Mouse (Mus musculus): ENCODE data around the gene Ccdc106. TPM values are rescaled to one million over a fixed set of nuclear protein-coding genes. Genes with fewer than 3 reads are reported as not detected.

Ccdc106 gene
- not detected in 4 replicates for total RNA-seq (2023; ENCODE audit: inconsistent age)

DNA sequence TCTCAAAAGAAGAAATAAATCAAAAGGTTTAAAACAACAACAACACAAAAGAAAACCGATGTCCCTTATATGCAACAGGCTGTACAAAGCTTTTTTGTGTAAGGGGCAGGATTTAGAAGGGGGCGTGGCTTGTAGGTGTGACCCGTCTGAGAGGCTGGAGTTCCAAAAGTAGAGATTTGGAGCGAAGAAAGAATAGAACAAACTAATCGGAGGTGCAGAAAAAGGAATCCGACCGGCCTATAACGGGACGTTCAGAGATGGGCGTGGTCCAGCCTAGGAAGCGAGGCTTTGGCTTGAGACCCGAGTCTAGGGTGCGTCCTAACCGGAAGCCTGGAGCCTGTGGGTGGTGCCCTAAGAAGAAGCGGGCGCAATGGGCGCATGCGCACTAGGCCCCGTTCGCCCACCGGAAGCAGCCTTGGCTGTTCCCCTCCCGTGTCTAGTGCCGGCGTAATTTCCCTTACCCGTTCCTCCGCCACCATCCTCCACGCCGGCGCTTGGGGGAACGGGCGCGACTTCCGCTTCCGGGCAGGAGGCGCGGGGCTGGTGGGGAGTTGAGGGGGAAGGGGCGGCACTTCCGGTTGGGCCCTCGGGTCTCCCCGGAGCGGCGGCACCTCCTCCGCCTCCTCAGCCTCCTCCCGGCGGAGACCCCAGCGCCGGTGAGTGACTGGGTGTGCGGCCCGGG is at the start of gene Ccdc106, which contains the start of gene Zfp865:
Gene Ccdc106 (plus strand): TSS at position 554 of the 682 bp plus-strand sequence.
Gene Zfp865 (plus strand): TSS at position 377 of the 682 bp plus-strand sequence.

GRCm38 (mm10) chr7:4971068-4971467 is 49.3 kb upstream of the Ccdc106 start, which contains the start of gene Sbk3:
TSS of gene Sbk3 (minus strand) at chr7:4971168.

GRCm38 (mm10) chr7:4996003-4996895 is 24.1 kb upstream of the Ccdc106 start, which contains the start of gene Zfp579:
TSS of gene Zfp579 (minus strand) at chr7:4996158.

GRCm38 (mm10) chr7:5014251-5015117 is 5.9 kb upstream of the Ccdc106 start, which contains the start of the genes Zfp524 and Fiz1:
TSS of gene Zfp524 (plus strand) at chr7:5014415.
TSS of gene Fiz1 (minus strand) at chr7:5014697.

GRCm38 (mm10) chr7:5015118-5016001 is 5.0 kb upstream of the Ccdc106 start, which contains the start of gene Gm44973:
TSS of gene Gm44973 (plus strand) at chr7:5015496.

DNA sequence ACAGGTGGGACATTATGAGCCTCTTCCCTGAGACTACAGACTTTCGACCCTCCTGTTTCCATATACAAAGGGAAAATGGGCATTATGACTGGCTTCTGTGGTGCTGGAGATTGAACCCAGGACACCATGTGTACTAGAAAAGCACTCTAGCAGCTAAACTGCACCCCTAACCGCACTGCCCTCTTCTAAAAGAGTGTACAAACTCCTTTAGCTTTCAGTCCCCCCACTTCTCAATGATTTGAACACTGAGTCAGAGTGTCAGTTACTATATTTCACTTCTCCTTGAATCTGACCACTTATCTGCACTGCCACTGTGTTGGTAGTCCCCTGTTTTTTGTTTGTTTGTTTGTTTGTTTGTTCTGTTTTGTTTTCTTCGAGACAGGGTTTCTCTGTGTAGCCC is 13.5 kb downstream of the Ccdc106 start, which contains the start of gene 4632433K11Rik:
Gene 4632433K11Rik (plus strand): TSS at position 301 of the 400 bp plus-strand sequence.

DNA sequence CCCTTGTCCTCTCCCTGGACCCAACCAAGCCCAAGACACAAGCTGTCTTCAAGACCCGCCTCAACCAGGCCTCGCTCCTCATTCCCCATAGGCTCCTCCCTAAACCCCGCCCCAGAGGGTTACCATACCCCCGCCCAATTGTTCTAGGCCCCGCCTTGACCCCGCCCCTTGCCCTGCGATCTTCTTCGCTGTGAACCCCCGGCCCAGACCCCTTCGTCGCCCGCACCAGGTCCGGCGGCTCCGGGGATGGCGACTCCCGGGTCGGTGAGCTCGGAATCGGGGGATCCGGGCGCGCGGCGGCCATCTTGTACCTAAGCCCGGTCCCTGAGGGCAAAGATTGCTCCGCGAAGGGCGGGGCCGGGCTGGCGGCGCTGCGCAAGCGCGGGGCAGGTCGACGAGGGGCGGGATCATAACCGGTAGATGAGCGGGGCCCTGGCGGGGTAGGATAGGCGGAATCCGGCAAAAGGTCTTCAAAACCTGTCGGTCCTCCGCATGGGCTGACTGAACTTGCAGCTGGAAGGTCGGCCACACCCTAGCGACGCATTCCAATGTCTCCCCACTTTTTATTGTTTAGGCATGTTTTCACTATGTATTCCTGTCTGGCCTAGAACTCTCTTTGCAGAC is 17.9 kb downstream of the Ccdc106 start, which contains the start of gene Zfp784:
Gene Zfp784 (minus strand): TSS at position 338 of the 624 bp plus-strand sequence.

GRCm38 (mm10) chr7:5051193-5052192 is 31.1 kb downstream of the Ccdc106 start, which contains the start of gene Zfp580:
TSS of gene Zfp580 (plus strand) at chr7:5051538.

GRCm38 (mm10) chr7:5061774-5062359 is 41.5 kb downstream of the Ccdc106 start, which contains the start of gene U2af2:
TSS of gene U2af2 (plus strand) at chr7:5062143.

GRCm38 (mm10) chr7:5080010-5080751 is 59.8 kb downstream of the Ccdc106 start, which contains the start of gene Epn1:
TSS of gene Epn1 (plus strand) at chr7:5080235.

Other genes starting within 250 kb of the Ccdc106 start
- not detected in 4 replicates for gene Fam71e2, start 249.3 kb upstream of the Ccdc106 start, total RNA-seq (2023; ENCODE audit: inconsistent age)
- not detected in 4 replicates for gene Il11, start 237.7 kb upstream of the Ccdc106 start, total RNA-seq (2023; ENCODE audit: inconsistent age)
- not detected in 4 replicates for gene Tmem190, start 237.6 kb upstream of the Ccdc106 start, total RNA-seq (2023; ENCODE audit: inconsistent age)
- gene Tmem238, start 230.9 kb upstream of the Ccdc106 start, total RNA-seq (2023; ENCODE audit: inconsistent age), result 2.0 to 2.9 TPM (median 2.4 TPM) in 4 replicates
- gene Rpl28, start 227.7 kb upstream of the Ccdc106 start, total RNA-seq (2023; ENCODE audit: inconsistent age), result 1,659 to 1,852 TPM (median 1,727 TPM) in 4 replicates
- gene Ube2s, start 208.0 kb upstream of the Ccdc106 start, total RNA-seq (2023; ENCODE audit: inconsistent age), result 137 to 170 TPM (median 148 TPM) in 4 replicates
- gene Shisa7, start 175.9 kb upstream of the Ccdc106 start, total RNA-seq (2023; ENCODE audit: inconsistent age), result 0.39 to 1.9 TPM (median 0.72 TPM) in 4 replicates
- gene Isoc2b, start 150.3 kb upstream of the Ccdc106 start, total RNA-seq (2023; ENCODE audit: inconsistent age), result 6.1 to 12.0 TPM (median 7.0 TPM) in 4 replicates
- 10.5 to 13.7 TPM (median 12.2 TPM) in 4 replicates for gene Isoc2a, start 143.4 kb upstream of the Ccdc106 start, total RNA-seq (2023; ENCODE audit: inconsistent age)
- gene Gm36210, start 114.0 kb upstream of the Ccdc106 start, total RNA-seq (2023; ENCODE audit: inconsistent age), result not detected in 4 replicates
- 36.5 to 39.0 TPM (median 38.7 TPM) in 4 replicates for gene Zfp628, start 105.3 kb upstream of the Ccdc106 start, total RNA-seq (2023; ENCODE audit: inconsistent age)
- 8.3 to 9.7 TPM (median 9.1 TPM) in 4 replicates for gene Nat14, start 98.5 kb upstream of the Ccdc106 start, total RNA-seq (2023; ENCODE audit: inconsistent age)
- gene Ssc5d, start 94.8 kb upstream of the Ccdc106 start, total RNA-seq (2023; ENCODE audit: inconsistent age), result 0.19 to 0.39 TPM (median 0.34 TPM) in 4 replicates
- gene Sbk2, start 56.1 kb upstream of the Ccdc106 start, total RNA-seq (2023; ENCODE audit: inconsistent age), result 0.35 to 1.0 TPM in 2 of 4 replicates, not detected in the others
- 0.29 TPM in 1 of 4 replicates, not detected in the others for gene Sbk3, start 49.4 kb upstream of the Ccdc106 start, total RNA-seq (2023; ENCODE audit: inconsistent age)
- gene Zfp579, start 24.4 kb upstream of the Ccdc106 start, total RNA-seq (2023; ENCODE audit: inconsistent age), result 11.6 to 24.7 TPM (median 17.1 TPM) in 4 replicates
- 8.6 to 10.0 TPM (median 9.5 TPM) in 4 replicates for gene Zfp524, start 6.1 kb upstream of the Ccdc106 start, total RNA-seq (2023; ENCODE audit: inconsistent age)
- gene Fiz1, start 5.9 kb upstream of the Ccdc106 start, total RNA-seq (2023; ENCODE audit: inconsistent age), result 54.1 to 62.6 TPM (median 56.9 TPM) in 4 replicates
- not detected in 4 replicates for gene Gm44973, start 5.1 kb upstream of the Ccdc106 start, total RNA-seq (2023; ENCODE audit: inconsistent age)
- 42.2 to 48.1 TPM (median 47.2 TPM) in 4 replicates for gene Zfp865, start 177 bp upstream of the Ccdc106 start, total RNA-seq (2023; ENCODE audit: inconsistent age)
- not detected in 4 replicates for gene 4632433K11Rik, start 13.6 kb downstream of the Ccdc106 start, total RNA-seq (2023; ENCODE audit: inconsistent age)
- gene Zfp784, start 17.9 kb downstream of the Ccdc106 start, total RNA-seq (2023; ENCODE audit: inconsistent age), result 6.6 to 10.3 TPM (median 8.7 TPM) in 4 replicates
- gene Zfp580, start 31.0 kb downstream of the Ccdc106 start, total RNA-seq (2023; ENCODE audit: inconsistent age), result 1.9 to 4.5 TPM (median 3.5 TPM) in 4 replicates
- gene U2af2, start 41.6 kb downstream of the Ccdc106 start, total RNA-seq (2023; ENCODE audit: inconsistent age), result 502 to 531 TPM (median 512 TPM) in 4 replicates
- 203 to 221 TPM (median 219 TPM) in 4 replicates for gene Epn1, start 59.7 kb downstream of the Ccdc106 start, total RNA-seq (2023; ENCODE audit: inconsistent age)
- not detected in 4 replicates for gene Rfpl4, start 96.4 kb downstream of the Ccdc106 start, total RNA-seq (2023; ENCODE audit: inconsistent age)
- 0.51 to 1.2 TPM (median 1.0 TPM) in 3 of 4 replicates, not detected in the other for gene Rasl2-9, start 105.4 kb downstream of the Ccdc106 start, total RNA-seq (2023; ENCODE audit: inconsistent age)
- not detected in 4 replicates for gene Vmn1r55, start 129.1 kb downstream of the Ccdc106 start, total RNA-seq (2023; ENCODE audit: inconsistent age)
- gene Vmn1r56, start 176.2 kb downstream of the Ccdc106 start, total RNA-seq (2023; ENCODE audit: inconsistent age), result not detected in 4 replicates
- gene Vmn1r57, start 197.9 kb downstream of the Ccdc106 start, total RNA-seq (2023; ENCODE audit: inconsistent age), result not detected in 4 replicates